Mouse (Mus musculus): ENCODE results near the gene Mrps27.

- TF ChIP-seq CTCF (IDR thresholded peaks at IDR 0.05; ENCODE audit: control insufficient read depth, insufficient read depth, insufficient read length) (no peak), FOSL1 (IDR thresholded peaks at IDR 0.05; ENCODE audit: insufficient read depth, low read length, poor library complexity, severe bottlenecking) (no peak), USF1 (IDR thresholded peaks at IDR 0.05; ENCODE audit: low read depth) (no peak), MYOD1 (IDR thresholded peaks at IDR 0.05; ENCODE audit: control insufficient read depth, insufficient read length, low read depth) (no peak)
These were observed 117.3 kb downstream of the Mrps27 start for GRCm38 (mm10) chr13:99461886-99462285.

Measured in C2C12 (cell line).